Mouse (Mus musculus) gastrocnemius, adult 2 months (tissue): ENCODE data around the gene Pik3r2. TPM values are rescaled to one million over a fixed set of nuclear protein-coding genes. Genes with fewer than 3 reads are reported as not detected.

Experiments used
- DNase-seq: peaks from one replicate; pipeline ENCODE4 v3.0.0; 2022
- H3K27ac ChIP-seq: fragments of 200-600 bp; 2 replicates; pipeline ENCODE4 v1.8.1; 2022; ENCODE audit warnings: mild to moderate bottlenecking
- H3K4me3 ChIP-seq: fragments of 200-600 bp; 2 replicates; pipeline ENCODE4 v1.8.1; 2022; ENCODE audit warnings: mild to moderate bottlenecking, moderate library complexity
- CTCF ChIP-seq: fragments of 200-600 bp; IDR thresholded peaks from 2 replicates; pipeline ENCODE4 v1.8.1; 2022; ENCODE audit warnings: antibody characterized with exemption, mild to moderate bottlenecking, moderate library complexity
- intact Hi-C: fragments of 180-260 bp; cut with DNase I; formaldehyde crosslinking; loops from one replicate; pipeline ENCODE4 v1.15.1; 2025
- total RNA-seq, 2 experiments: library from RNA; stranded (reverse); gene quantifications; 2 replicates each; pipeline ENCODE4 v1.2.3; 2021

The Pik3r2 gene
- total RNA-seq, 2 experiments from 2014 or later: 13.9 to 16.2 TPM

DNA sequence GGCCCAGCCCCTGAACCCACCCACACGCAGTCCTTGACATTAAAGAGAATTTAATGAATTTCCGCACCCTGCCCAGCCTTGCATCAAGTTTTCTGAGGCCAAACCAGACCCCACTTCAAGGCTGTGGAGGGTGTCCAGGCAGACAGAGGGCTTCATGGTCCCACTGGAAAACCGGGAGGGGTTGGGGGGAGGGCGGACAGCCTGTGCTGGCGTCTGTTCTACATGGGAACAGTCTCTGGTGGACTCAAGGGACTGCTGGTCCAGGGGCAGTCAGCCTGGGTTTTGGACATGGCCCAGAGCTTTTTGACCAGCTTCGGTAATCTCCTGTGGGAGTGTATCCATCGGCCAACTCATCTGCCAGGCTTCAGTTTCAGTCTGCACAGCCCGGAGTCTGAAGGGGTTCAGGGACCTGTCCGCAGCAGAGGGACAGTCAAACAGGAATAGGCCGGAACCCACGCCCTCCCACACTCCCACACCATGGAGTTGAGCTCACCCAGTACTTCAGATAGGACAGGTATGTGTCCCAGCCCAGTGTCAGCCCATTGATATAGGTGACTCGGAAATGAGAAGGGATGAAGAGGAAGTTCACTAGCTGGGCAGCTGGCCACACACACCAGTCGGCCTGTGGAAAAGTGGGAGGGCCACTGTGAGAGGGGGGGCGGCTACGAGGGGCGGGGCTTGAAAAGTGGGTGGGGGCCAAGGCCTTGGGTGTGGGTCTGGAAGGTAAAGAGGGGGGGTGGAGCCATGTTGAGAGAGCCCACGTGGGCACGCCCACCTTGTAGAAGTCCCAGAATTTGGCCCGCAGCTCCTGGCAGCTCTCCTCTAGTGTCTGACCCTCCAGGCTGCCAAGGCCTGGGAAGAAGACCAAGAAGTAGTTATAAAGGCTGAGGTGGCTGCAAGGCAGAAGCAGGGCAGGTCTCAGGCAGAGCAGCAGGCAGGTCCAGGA, 17.6 kb downstream of the Pik3r2 start:
- intact Hi-C loops: no loop called here
- peak; percentile 69 for DNase-seq
- TF ChIP-seq CTCF: no peak
- peak overlapping the region; percentile 88 for H3K4me3 ChIP-seq
- peak overlapping the region; percentile 94 for H3K27ac ChIP-seq

DNA sequence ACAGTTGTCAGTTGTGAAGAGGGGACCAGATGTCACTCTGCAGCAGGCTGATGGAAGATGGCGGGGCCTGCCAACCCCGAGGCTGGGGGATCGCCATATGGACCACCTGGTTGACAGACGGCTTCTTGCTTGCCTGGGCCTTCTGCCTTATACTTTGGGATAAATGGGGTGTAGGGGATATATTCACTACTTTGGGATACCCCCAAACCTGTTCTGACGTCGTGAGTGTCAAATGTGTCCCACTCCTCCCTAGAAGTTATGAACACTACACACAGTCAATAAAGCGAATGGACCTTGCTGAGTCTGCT, 18.3 kb downstream of the Pik3r2 start:
- peak overlapping the region; percentile 94; the same call in 1 of the 2 replicates for H3K27ac ChIP-seq
- no peak for TF ChIP-seq CTCF
- DNase-seq: peak; percentile 21
- intact Hi-C loops: no loop called here
- no peak overlapping the region for H3K4me3 ChIP-seq

DNA sequence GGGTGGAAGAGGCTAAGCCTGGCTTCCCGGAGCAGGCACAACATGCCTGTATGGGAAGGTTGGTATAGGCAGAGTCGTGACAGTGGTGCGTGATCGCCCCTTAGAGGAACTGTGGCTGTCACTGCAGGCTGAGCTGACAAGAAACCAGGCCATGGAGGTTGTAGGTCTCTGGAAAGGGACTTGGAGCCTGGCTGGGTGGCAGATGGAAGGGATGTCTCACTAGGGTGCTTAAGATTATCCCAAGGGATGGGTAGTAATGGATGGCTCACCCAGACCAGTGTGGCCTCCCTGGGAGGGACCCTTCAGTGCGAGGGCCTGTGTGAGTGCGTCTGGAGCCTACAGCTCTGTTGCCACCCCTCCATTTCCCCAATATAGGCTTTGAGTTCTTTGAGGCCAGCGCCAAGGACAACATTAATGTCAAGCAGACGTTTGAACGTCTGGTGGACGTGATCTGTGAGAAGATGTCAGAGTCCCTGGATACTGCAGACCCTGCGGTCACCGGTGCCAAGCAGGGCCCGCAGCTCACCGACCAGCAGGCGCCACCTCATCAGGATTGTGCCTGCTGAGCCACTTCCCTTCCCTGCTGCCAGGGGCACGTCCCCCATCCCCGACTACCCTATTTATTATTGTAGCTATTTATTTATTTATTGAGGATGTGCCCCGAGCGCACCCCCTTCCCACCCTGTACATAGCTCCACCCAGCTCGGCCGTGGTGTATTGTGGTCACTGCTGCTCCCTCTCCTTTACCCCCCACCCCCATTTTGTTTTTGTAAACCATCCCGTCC, 18.8 kb downstream of the Pik3r2 start:
- H3K27ac ChIP-seq: peak overlapping the region; percentile 96
- H3K4me3 ChIP-seq: no peak overlapping the region
- DNase-seq: peak; percentile 42
- TF ChIP-seq CTCF: peak; percentile 50
- intact Hi-C loops: no loop called here

DNA sequence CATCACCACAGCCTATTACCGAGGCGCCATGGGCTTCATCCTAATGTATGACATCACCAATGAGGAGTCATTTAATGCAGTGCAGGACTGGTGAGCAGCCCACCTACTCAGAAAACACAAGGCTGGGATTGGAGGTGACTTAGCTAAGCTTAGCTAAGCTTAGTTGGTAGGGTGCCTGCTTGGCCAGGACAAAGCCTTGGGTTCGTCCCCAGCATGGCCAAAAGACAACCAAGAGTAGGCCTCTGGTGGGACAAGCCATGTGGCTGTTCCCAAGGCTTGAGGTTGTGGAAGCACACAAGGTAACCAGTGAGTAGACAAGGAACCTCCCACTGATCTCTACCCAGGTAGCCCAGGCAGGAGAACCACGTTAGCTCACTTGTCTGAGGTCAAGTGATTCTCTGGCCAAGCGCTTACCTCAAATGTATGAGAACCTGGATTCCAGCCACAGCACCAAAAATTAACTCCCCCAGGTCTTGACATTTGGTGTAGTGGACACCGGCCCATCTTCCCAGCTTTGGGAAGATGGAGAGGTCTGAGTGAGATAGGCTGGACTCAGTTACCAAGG, 20.0 kb downstream of the Pik3r2 start:
- peak; percentile 16 for DNase-seq
- H3K4me3 ChIP-seq: no peak overlapping the region; the same call in 1 of the 2 replicates
- no peak for TF ChIP-seq CTCF
- intact Hi-C loops: no loop called here
- peak overlapping the region; percentile 96 for H3K27ac ChIP-seq

DNA sequence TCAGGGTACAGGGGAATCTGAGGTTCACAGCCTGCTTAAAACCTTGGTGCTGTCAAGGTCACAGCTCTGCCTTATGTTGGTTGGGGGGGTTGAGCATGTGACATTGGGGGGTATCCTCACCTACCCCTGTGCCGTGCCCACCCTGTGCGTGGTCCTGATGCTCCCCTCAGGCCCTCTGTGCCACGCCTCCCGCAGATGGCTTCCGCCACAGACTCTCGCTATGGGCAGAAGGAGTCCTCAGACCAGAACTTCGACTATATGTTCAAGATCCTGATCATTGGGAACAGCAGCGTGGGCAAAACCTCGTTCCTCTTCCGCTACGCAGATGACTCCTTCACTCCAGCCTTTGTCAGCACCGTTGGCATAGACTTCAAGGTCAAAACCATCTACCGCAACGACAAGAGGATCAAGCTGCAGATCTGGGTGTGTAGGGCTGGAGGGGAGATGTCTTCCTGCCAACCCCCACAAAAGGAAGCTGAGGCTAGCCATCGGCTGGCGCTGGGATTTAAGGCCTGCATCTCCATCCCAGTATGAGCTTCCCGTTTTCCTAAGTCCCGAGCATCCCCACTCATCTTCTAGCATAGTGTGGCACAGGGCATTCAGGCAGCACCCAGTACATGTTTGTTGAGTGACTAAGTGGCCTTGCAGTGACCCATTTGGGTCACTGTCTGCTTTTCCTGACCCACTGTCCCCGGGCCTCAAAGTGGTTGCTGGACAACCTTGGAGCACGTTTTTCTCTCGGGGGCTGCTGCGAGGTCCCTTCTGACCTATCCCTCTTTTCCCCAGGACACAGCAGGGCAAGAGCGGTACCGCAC, 20.6 kb downstream of the Pik3r2 start:
- no peak for TF ChIP-seq CTCF
- intact Hi-C loops: no loop called here
- peak overlapping the region; percentile 96 for H3K27ac ChIP-seq
- H3K4me3 ChIP-seq: peak overlapping the region; percentile 92
- peak; percentile 32 for DNase-seq

DNA sequence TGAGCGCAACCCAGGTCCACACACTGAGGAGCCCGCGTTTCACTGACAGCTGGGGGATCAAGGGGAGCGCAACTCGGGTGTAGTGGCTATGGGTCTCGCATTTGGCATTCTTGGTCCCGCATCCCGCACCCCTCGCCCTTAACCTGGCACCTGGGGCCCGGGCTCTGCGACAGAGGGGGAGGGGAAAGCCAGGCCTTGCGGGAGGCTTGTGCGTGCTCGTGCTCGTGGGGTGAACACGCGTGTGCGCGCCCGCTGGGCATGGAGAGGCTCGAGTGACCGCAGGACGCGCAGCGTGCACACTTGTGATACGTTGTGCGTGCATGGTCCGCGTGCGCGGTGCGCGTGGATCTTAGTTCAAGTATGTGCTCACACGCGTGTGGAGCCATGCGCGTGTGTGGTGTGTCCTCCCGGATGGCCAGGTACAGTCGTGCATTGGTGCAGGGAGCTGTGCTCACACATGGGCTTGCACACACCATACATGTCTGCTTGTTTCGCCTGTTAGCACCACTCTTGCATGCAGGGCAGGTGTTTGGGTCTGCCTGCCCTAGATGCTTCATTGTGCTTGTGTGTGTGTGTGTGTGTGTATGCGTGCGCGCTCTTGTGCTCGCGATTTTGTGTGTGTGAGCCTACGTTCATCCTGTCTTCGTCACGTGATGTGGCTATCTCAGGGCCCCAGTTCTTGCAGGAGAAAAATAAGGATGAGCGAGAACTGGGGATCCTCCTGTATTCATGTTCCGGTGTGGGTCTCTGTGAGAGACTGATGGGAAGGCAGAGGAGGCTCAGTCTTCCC, 21.4 kb downstream of the Pik3r2 start:
- no peak for TF ChIP-seq CTCF
- Histone ChIP-seq H3K4me3 (peak overlapping the region; percentile 92), H3K27ac (peak overlapping the region; percentile 96)
- intact Hi-C loops: no loop called here
- peak; percentile 74 for DNase-seq

DNA sequence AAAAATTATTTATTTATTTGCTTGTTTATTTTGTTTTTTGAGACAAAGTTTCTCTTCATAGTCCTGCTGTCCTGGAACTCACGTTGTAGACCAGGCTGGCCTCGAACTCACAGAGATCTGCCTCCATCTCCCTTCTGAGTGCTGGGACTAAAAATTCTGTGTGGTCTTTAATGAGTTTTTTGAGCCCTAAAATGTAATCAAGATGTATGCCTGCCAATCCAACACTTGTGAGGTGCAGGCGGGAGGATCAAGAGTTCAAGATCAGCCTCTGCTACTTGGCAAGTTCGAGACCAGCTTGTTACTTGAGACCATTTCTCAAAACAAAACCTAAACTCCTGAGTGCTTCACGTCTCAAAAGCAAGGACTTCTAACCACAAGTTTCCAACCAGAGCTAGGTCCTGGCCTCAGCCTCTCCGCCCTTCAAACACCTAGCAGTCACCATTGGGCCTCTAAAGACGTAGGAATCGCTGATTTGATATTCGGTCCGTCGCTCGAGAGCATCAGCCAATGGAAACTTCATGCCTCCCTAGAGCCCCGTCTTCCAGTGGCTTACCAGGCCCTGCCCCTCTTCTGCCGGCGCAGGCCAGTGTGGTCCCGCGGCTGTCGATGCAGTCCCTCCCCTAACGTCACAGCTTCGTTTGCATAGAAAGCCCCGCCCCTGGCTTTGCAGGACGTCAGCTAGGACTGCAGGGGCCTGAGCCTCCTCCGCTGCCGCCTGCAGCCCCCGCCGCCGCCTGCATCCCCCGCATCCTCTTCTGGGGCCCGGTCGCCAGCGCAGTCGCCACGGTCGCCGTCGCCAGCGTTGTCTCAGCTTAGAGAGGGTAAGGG, 22.3 kb downstream of the Pik3r2 start, which contains the start of gene Rab3a:
TSS of gene Rab3a (plus strand) at position 637 of the 828 bp plus-strand sequence.
- Histone ChIP-seq H3K4me3 (peak within 1 kb of the TSS; percentile 92), H3K27ac (peak within 1 kb of the TSS; percentile 96)
- DNase-seq: peak; percentile 98
- intact Hi-C loops: no loop called here
- no peak for TF ChIP-seq CTCF

DNA sequence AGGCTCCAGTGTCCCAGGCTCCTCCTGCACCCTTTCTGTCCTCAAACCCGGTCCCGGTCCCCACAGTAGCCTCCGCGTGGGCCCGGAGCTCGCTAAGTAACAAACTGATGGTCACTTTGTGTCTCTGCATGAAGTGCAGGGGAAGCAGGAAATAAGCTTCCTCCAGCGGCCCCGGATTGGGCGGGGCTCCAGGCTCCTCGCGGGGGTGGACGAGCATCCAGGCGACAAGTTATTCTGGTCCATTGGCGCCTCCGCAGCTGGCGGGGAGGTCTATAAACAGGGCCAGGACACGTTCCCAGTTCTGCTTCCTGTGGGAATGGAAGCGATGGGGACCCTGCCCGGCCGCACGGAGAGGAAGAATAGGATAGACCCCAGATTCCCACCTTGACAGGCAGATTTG, 23.4 kb downstream of the Pik3r2 start:
- intact Hi-C loops: loop anchor here (2.0 kb wide), 1 partner anchor 32 kb away; no protein-coding TSS in a partner anchor
- peak overlapping the region; percentile 96 for H3K27ac ChIP-seq
- DNase-seq: peak; percentile 98
- TF ChIP-seq CTCF: no peak
- H3K4me3 ChIP-seq: peak overlapping the region; percentile 92

DNA sequence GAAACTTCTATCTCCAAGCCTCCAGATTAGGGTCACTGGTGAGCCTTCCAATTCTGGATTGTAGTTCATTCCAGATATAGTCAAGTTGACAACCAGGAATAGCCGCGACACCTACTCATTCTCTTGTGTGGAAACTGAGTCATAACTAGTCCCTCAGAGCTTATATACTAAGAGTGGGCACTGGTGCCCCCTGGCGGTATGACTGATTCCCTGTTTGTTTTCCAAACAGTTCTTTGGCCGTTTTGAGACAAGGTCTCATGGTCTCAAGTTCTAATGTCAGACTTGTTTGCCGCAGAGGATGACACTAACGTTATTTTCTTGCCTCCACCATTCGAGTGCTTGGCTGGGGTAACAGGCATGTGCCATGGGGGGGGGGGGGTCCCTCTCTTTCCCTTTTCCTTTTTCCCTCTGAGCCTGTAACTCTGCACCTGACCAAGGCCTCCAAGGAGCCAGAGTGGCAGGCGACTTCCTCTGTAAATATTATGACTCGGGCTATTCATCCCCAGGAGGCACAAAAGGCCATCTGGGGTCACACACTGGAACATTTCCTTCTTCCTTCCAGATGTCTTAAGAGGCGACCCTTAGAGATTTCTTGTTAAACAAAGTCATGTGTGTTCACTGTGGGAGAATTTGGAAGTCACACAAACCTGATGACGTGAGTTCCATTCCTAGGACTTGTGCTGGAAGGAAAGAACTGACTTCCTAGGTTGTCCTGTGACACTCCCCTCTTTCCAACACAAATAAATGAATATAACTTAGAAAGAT, 24.3 kb downstream of the Pik3r2 start:
- Histone ChIP-seq H3K27ac (peak overlapping the region; percentile 96), H3K4me3 (peak overlapping the region; percentile 92)
- intact Hi-C loops: loop anchor here (2.0 kb wide), 1 partner anchor 31 kb away; no protein-coding TSS in a partner anchor
- TF ChIP-seq CTCF: peak; percentile 79
- peak; percentile 79 for DNase-seq
